Mouse (Mus musculus) testis, postnatal 10 days (tissue): ENCODE measurements around the gene Baiap2l1.
"Not testable (repeated sequence)": the region's sequence is repeated elsewhere in the genome, so short reads cannot be mapped to it uniquely, and the experiment has no call there.

ENCODE experiments used
- DNase-seq: peaks from one replicate; pipeline ENCODE4 v3.0.0; 2021; ENCODE audit warnings: low spot score

The Baiap2l1 gene

DNA sequence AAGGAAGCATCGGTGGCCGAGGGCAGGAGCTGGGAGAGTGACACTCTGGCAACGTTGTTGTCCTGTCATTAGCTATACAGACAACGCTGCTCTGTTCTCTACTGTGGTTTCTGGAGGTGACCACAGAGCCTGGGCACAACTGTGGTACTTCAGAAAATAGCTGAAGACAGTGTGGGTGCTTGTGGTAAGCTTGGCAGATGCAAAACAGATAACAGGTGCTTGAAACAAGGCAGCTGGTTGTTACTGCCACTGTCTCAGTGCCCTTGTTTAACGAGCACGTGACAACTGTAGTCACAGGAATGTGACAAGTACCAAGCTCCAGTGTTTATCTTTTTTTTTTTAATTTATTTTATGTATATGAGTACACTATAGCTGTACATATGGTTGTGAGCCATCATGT is 13.3 kb downstream of the Baiap2l1 start:
- no peak for DNase-seq

DNA sequence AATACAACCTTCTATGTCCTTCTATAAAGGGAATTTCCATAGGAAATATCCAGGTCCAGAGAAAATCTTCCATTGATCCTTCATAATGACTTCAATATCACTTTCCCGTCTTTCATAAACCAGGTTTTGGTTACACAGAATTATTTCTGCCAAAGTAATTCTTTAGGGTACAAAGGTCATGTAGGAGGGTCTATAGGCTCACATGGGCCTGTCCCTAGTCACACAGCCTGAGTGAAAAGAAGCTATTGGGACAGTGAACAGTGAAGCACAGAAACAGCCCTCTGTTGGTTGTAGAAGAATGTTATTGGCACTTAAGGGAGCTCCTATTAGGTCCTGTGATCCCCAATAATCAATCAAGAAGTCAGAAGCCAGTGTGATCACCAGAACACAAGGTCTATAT is 16.8 kb downstream of the Baiap2l1 start:
- DNase-seq: no peak

DNA sequence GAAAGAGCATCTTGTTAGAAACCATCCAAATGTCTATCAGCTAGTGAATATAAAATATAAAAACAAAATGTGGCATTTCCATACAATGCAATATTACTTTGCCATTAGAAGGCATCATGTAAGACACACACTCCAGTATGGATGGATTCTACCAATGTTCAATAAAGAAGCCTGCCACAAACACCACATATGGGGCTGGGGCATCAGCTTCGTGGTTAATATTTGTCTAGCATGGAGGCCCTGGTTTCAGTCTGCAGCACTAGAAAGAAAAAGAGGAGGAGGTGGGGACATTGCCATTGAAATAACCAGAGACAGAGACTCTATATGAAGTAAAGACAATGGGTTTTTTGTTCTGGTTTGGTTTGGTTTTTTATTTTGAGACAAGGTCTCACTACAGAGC is 19.1 kb downstream of the Baiap2l1 start:
- no peak for DNase-seq

DNA sequence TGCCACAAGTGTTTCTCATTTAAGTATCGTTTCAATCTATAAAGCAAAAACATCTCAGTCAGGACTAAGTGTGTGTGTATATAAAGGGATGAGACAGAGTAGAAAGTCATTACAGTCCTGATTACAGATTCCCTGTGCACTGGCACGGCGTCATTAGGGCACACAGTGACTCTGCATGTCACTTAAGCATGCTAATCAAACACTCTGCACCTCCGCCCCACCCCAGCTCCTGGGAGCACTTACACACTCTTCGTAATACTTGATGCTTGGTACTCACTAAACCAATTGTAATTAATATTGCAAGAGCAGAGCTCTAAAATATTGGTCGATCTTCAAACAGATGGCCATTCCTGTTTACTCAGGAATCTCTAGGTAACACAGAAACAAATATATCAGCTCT is 22.6 kb downstream of the Baiap2l1 start:
- not testable (repeated sequence) for DNase-seq

DNA sequence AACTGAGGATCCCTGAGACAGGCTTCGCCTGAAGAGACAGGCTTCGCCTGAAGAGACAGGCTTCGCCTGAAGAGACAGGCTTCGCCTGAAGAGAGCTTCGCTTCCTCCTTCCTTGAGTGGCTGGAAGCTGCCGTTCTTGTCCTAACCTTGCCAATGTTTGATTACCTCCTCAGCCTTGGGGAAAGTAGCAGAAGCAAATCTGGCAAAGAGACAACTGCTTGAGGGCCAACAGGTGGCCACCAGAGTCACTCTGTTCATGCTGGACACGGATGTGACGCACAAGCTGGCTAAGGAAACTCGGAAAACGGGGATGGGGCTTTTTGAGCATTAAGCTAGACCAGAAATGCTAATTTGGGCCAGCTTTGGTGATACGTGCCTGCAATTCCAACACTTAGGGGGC is 23.9 kb downstream of the Baiap2l1 start:
- DNase-seq: no peak

DNA sequence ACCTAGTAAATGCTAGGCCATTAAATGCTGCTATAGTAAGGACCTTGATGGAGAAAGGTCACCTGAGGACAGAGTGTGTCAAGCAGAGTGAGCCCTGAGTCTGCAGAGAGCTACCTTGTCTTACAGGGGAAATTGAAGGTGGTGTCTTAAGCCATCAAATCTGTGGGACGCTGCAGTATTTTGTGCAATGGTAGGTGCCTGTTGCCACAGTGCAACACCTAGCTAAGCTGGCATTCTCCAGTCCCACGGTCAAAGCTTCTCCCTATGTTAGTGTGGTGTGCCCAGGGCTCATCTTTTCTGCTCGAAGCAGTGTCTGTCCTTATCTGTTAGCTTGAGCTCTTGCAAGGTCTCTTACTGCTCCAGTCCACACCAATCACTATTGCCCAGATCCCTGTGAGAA is 35.2 kb downstream of the Baiap2l1 start:
- DNase-seq: no peak

DNA sequence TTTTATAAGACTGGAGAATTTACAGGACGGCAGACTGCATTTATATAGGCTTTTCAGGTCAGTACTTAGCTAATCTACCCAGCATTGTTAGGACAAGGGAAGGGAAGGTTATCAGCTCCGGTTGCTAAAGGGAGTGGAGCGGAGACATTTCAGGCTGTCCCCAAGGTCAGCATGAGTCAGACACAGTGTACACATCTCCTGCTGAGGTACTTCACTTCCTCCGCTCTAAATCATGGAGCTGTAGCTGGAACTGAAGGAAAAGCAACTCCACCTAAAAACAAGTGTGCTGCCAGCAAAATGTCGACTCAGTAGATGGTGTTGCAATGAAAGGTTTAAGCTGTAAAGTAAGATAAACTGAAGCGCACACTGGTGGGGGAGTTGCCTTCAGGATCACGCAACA is 36.2 kb downstream of the Baiap2l1 start:
- DNase-seq: no peak

DNA sequence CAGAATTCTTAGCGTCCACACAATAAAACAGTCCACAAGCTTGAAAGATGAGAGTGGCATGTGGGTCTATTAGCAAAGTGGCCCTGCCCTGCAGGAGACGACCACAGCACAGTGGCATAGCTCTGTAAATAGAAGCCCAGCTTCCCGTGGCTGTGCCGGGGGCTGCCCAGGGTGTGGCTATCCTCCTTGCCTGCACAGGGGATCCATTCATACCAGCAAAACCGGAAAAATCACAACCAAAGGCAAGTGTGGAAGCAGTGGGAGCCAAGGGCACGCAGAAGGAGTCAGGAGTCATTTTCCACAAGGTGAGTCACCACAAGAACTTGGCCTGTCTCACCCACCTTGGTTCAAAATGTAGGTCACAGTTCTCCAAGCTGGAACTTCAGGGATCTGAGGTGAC is 39.6 kb downstream of the Baiap2l1 start:
- DNase-seq: no peak

DNA sequence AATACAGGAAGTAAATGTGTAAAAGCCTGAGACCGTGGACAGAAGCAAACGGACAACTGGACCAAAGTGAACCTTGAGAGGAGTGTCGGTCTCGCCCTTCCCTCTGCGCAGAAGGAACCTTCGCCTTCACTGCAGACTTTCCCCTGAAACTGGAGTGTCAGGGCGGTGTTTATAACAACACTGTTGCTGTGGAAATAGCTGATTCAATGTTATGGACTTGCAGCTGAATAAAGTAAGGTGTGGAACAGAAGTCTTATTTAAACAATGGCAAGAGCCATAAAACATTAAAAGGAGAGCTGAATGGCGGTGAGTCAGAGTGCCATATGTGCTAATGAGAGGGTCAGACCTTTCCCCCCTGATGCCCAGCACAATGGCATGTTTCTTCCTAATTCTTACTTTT is 40.5 kb downstream of the Baiap2l1 start:
- no peak for DNase-seq

DNA sequence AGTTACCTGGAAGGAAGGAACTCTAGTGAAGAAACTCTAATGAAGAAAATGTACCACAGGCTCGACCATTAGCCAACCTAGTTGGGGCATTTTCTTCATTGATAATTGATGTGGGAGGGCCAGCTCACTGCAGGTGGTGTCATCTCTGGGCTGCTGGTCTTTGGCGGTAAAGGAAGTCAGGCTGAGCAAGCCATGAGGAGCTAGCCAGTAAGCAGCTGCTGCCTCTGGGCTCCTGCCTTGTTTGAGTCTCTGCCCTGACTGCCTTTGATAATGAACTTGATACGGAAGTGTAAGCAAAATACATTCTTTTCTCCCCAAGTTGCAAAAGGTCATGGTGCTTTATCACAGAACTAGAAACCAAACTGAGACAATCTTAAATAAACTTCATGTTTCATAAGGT is 41.5 kb downstream of the Baiap2l1 start:
- DNase-seq: no peak

DNA sequence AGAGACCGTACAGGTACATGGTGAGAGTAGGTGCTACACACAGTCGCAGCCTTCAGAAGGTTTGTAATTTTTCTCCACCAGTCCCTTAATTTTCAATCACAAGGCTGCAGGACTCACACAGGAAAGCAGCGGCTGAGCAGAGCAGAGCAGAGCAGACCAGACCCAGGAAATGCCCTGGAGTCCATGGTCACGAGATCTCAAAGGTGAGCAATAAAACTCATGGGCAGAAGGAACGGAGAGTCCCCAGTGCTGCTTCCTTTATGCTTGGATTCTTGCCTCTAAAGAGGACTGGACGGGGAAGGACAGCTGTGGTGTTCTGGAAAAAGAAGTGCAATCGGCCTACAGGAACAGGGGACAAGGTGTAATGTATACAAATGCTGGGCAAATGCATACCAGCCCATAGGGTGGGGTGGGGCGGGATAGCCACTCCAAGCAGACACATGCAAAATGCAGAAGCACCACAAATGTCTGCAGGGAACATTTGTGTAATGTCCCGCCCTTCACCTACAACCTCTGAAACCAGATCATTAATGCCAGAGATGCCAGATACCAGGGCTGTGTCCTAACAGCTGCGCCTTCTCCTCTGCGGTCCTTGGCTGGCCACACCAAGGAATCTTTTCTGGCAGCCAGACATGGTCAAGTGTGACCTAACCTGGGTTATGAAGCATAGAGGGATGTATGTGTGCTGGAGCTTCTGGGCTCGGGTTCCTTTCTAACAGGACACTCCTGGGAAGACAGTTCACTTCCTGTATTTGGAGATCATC is 43.0 kb downstream of the Baiap2l1 start:
- no peak for DNase-seq

DNA sequence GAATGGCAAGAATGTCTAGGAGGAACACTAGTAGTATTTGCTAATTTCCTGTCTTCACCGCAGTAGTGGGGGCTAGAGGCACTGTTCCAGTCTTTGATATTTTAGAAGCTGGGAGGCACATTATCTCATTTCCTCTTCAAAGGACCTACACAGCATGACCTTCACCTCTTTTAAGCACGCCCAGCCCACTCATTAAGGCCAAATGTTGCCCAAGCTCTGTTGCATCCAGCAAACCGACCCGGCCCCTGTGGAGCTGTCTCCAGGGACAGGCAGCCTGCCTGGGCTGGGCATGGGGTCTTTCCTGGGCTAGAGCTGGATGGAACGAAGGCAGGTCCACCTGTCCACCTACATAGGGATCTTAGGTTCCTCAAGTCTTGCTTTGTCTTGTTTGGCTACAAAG is 44.6 kb downstream of the Baiap2l1 start:
- no peak for DNase-seq

DNA sequence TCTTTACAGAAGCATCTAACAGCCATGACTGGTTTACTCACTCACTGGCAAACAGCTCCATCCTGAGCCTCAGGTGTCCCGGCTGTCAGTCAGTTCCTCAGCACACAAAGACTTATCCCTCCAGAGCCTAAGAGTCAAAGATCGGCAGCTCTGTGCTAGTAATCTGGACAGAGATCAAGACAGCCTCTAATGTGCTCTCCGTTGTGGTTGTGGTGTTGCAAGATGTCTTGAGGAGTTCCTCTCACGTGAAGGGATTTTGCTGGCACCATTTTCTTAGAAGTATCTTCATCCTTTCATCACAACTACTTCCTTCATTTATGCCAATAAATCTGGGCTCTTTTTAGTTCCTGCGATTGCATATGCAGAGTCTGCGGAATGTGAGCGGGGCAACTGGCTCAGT is 45.7 kb downstream of the Baiap2l1 start:
- no peak for DNase-seq

DNA sequence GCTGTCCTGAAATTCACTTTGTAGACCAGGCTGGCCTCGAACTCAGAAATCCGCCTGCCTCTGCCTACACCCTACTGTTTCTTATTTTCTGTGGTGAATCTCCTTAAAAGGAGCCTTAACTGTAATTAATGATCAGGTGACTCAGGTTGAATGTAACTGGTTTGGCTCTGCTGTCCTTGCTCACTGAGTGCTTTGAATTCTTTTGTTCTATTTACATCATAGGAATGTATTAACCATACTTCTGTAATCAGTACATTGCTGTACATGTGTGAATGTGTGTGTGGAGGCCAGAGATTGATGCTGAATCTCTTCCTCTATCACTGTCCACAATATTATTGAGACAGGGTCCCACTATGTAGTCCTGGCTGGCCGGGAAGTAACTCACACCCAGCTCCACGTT is 49.0 kb downstream of the Baiap2l1 start:
- DNase-seq: no peak

DNA sequence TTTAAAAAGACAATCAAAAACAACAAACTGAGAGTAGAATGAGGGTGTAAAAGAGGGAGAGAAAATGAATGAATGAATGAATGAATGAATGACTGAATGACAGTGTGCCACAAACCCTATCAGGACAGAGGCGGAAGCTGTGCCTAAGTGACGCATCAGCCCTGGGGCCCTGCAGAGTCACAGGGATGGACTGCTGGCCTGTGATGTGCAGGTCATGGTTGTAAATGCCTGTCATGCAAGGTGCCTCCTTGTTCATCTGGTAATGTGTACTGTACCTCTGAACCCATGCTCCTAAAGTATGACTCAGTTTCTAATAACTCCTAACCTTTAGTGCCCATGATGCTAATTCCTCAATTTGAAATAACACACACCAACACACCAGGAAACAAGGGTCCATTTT is 54.8 kb downstream of the Baiap2l1 start:
- DNase-seq: no peak

DNA sequence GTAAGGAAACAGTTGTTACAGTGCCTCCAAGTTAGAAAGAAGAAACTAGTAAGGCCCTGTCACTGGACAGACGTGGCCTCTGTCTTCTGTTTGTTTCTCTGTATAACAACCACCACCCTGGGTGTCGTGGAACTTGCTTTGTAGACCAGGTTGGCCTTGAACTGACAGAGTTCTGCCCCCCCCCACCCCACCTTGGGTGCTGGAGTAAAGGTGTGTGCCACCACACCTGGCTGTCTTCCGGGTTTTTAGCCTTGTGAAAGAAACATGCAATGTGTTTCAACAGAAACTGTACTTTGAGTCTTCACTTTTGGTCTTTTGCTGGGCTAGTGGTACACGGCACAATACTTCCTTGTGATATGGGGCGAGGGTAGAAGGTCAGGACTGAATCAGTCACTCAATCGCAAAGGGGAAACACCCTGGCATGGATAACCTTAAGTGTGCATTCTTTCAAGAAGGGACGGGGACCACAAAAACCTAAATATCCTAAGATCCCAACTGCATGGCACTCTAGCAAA is 61.8 kb downstream of the Baiap2l1 start:
- no peak for DNase-seq

DNA sequence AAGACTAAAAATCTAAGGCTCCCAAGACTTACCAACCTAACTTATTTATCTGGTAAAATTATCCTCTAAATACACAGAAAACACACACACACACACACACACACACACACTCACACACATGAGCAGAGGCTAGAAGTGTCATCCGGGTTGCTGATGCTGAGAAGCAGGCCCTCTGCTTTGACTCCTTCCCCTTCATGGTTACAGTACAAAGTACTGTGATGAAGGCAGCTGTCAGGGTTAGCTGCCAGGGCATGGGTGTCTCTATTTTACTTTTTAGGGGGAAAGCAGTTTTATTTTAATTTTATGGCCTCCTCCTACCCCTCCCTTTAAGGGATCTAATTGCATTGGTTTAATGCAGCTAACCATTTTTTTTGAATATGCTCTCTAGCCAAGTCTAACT is 62.6 kb downstream of the Baiap2l1 start:
- DNase-seq: no peak

DNA sequence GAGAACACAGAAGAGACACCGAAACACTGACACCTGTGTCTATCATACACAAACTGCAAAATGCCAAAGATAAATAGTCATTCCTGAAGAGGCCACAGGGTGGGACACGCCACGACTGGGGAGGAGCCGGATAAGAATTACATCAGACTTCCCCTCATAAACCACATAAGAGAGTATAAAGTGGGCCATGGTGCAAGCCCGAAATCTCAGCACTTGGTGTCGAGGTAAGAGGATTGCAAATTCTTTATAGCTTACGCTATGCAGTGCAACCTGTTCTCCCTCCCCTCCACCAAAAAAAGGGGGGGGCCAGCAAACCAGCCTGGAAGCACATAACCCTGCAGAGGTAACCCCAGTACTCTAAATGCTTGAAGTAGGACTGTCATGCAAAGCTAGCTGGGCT is 63.0 kb downstream of the Baiap2l1 start:
- DNase-seq: no peak

DNA sequence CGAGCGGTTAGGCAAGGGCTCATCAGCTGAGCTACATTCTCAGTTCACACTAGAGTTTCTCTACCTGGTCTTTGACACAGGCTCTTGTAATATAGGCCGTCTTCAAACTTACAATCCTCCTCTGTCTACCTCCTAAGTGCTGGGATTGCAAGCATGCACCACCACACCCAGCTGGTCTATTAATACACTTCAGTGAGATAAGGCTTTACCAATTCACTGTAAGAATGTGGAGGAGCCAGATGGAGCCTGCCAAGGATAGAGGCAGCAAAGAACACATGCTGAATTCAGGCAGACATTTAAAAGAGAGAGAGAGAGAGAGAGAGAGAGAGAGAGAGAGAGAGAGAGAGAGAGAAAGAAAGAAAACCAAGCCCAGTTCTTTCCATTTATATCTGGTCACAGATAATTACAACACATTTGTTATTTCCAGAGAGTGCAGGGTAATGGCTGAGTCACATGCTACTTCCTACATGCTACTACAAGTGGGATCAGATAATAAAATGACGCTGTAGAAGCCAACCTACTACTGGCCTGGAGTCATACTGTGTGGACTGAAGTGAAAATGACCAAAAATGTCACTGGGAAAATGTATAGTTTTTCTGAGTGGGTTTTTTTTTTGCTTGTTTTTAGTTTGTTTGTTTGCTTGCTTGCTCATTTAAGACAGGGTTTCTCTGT is 68.0 kb downstream of the Baiap2l1 start:
- DNase-seq: no peak

DNA sequence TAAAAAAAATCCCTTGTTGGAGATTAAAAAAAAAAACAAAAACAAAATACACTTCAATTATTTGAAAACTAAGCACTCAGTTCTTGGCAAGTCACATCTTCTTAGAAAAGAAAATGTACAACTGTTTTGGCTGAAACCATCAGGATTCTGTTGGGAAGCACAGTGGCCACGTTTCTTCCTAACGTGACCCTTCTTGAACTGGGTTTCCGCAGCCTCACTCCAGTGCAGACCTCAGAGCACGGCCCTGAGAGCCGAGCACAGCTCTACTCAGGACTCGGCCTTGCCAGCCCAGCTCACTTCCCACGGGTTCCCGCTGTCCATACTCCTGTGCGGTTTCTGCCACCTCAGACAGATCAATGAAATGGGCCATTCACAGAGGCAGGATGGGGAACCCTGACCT is 69.5 kb downstream of the Baiap2l1 start:
- no peak for DNase-seq

DNA sequence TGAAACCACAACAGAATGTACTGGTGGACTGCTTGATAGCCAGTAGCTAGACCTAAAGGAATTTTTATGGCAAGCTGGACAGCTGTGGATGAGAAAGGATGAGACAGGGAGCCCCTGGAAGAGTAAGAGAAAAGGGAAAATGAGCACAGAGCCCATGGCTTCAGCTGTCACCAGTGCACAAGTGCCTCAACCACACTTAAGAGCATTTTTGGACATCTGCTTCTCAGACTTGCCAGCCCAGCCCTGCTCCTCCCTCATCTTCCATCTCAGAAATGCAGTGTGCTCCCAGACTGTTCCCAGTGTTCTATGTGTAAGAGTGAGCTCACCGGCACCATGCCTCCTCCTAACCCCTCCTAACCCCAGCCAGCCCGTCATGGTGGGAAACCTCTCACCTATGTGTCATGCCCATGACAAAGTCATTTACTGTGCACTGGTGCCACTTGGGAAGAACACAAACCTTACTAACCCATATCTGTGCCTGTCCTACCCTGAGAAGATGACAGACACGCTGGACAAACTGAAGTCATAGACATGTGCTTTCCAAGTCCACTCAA is 70.6 kb downstream of the Baiap2l1 start:
- no peak for DNase-seq

DNA sequence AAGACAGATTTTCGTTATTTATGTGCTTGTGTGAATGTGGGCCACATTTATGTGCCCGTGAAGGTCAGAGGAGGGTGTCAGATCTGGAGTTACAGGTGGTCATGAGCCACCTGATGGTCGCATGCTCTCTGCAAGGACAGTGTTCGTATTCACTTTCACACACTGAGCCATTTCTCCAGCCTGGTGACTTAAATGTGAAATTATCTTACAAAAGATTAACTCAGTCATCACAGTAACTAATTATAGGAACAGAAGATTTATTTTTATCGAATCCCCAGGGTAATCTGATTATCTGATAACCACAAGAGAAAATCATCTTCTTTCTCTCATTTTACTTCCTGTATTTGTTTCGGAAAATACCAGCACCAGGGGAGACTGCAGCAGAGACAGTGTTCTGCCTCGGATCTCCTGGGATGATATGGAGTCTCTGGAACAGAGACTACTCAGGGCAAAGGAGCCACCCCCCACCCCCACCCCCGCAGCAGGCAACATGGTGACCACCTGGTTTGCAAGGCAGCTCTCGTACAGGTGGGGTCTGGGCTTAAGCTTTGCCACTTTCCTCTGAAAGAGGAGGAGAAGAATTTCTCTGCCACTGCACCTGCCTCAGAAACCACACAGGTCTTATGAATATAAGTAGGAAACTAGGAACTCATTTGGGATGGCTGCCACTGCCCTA is 71.2 kb downstream of the Baiap2l1 start:
- no peak for DNase-seq

DNA sequence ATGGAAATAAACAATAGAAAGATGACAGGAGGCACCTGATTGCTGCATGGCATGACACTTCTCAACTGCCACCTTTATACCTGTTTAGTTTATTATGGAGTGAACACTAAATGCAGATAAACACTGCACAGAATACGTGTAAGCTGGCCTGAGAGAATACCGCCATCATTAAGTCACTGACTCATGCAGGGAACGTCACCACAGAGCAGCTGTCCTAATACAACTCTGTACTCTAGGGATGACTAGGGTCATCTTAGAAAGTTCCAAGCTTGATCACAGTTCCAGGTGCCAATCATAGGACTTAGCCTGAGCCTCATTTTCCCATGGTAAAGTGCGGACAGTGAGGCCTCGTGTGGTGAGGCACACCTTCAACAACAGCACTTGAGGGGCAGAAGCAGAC is 73.3 kb downstream of the Baiap2l1 start:
- no peak for DNase-seq
